Mouse (Mus musculus) regulatory T cell (primary cell): Measurements from ENCODE around the gene Rmi1.
"Not testable (repeated sequence)": the region's sequence is repeated elsewhere in the genome, so short reads cannot be mapped to it uniquely, and the experiment has no call there.

ENCODE experiments used
- in situ Hi-C: fragments of 300-600 bp; cut with MboI, MseI; formaldehyde crosslinking; loops from one replicate; pipeline ENCODE4 v1.15.1; 2025; ENCODE audit warnings: high pct_unique_total_duplicates

Rmi1 gene

DNA sequence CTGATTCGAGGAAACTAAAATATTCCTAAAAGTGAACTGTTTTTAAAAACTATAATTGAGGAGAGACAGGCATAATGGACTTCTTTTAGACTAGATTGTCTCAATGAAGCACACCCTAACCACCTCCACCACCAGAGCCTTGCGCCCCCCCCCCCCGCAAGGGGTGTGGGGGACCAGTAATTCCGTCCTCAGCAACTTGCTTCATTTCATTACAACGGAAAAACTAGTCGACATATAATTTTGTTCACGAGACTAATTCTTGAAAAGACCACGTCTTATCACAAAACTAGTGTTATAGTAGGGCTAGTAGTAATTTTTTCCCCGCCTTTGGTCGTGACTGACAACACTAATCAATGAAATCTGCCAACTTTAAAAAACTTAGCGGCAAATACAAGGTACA lies 1.5 kb upstream of the Rmi1 start:
- in situ Hi-C loops: no loop called here

DNA sequence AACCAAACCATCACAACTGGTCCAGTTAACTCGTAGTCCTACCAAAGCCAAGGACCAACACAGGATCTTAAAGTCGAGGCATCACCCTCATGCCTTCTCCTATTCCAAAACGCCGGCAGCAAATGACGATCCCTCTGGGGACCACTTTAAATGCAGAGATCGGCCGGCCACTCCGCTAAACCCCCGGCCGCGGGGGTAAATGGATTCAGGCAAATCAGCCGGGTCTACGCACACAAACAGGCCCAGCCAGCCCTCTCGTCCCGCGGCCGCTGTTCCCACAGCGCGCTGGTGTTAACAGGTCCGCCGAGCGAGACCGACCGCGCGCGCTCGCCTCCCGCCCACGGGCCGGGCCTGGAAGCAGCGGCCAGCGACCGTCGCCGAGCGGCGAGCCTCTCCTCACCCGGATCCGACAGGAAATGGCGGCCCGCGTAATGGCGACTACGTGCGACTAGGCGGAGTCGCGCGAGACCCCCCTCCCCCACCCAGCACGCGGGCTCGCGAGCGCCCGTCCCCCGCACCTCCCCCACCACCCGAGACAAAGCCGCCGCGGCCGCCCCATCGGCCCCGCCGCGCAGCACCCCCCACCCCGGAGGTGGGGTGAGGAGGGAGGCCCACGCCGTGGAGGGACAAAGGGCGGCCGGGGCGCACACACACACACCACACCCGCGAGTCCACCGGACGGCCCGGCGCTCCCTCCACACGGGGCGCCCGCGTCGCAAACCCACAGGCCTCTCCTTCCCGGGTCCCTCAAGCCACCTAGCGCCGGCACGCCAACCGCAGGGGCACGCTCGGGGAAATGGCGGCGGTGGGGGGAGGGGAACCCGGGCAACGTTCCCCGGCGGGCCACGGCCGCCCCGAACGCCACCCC lies 679 bp upstream of the Rmi1 start:
- in situ Hi-C loops: no loop called here

DNA sequence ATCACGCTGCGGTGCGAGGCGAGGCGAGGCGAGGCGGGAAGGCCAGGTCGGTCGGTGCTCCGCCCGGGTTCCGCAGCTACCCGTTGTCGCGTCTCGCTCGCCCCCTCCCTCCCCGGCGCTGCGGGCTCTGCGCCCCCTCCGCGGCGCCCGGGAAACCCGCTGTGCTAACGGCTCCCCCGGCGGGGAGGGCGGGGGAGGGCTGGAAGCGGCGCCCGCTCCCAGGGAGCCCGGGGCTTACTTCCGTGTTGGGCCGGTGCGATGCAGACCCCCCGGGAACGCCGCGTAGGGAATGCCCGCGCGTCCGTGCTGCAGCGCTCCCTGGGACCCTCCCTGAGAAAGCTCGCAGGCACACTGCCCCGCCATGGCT lies 679 bp downstream of the Rmi1 start:
- in situ Hi-C loops: no loop called here

DNA sequence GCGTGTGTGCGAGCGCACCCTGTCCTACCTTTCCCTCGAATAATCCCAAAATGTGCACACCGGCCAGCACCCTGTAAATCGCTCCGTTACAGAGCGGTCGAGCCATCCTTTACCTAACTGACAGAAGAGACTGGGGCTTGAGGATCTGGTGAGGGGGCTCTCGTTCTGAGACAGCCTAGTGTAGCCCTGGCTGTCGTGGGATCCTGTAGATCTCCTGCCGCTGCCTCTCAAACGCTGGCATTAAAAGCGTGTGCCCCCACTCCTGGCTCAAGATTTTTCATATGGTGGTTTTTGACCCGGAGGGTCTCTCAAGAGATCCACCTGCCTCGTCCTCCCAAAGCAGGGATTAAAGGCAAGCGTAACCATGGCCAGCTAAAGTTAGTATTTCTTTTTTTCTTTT lies 1.2 kb downstream of the Rmi1 start, which contains the start of gene Hnrnpk:
TSS of gene Hnrnpk (minus strand) at position 101 of the 400 bp plus-strand sequence.
- in situ Hi-C loops: not testable (repeated sequence)

DNA sequence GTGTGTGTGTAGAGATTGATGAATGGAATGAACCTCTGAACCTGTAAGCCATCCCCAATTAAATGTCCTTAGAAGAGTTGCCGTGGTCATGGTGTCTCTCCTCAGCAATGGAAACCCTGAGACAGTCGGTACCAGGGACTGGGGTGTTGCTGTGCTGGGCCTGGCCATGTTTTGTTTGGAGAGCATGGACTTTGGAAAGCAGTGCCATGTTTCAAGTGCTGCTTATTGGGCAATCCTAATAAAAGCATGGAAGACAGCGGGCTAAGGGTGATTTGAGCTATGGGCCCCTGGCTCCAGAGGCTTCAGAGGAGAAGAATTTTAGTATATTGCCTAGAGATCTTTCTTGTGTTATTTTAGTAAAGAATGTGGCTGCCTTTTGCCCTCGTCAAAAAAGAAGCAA lies 9.0 kb downstream of the Rmi1 start:
- in situ Hi-C loops: no loop called here

DNA sequence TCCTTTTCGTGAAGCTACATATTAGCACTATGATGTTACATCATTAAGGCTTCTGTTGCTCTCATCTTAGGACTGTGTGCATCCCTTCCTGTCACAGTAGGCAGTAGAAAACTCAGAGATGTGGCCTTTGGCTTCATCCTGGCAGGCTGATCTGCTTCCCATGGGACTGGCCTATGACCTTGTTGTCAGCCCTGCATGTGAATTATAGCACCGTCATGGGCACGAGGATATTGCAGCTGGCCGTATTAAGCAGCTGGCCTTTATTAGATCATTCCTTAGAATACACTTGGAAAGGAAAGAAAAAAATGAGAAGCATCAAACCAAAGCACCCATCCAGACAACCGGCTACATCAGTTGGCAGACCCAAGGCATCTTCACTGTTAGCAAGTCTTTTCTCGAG lies 13.3 kb downstream of the Rmi1 start:
- in situ Hi-C loops: no loop called here

DNA sequence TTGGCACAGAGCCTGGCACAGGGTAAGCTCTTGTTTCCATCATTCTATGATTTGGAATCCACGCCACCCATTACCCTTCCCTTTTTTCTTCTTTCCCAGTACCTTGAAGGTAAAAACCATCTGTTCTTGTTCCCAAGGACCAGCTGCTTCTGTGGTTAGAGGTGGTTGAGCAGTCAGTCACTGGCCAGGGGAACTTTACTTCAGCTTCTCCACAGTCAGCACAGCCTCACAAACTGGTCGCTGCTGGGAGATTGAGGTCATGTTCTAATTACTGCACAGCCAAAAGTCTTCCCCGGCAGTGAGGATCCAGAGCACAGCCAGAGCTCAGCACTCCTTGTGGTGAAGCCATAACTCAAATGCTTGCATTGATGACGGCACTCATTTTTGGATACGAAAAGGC lies 13.8 kb downstream of the Rmi1 start:
- in situ Hi-C loops: no loop called here

DNA sequence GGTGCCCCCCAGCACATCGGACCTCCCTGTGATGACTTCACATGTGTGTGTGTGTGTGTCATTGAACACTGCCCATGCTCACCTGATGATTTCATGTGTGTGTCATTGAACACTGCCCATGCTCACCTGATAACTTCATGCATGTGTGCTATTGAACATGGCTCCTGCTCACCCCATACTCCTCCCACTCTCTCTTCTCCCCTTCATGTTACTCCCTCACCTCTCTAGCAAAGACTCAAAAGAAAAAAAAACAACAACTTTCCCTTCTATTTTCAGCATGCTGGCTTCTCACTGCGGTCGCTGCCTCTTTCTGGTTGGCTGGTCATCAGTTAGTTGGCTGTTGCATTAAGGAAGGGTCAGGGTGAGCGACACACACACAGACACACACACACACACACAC lies 16.6 kb downstream of the Rmi1 start:
- in situ Hi-C loops: no loop called here

DNA sequence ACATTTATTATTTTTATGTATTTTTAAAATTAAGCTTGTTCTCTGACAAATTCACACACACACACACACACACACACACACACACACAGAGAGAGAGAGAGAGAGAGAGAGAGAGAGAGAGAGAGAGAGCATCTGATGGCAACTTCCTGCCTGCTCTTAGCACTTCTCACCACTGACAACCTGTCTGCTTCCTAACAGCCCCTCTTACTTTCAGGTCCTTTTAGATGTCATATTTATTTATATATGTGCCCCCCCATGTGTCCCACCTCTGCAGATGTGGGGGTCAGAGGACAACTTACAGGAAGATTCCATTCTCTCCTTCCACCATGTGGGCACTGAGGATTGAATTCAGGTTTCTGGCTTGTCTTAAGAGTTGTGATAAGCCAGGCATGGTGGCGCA lies 17.2 kb downstream of the Rmi1 start:
- in situ Hi-C loops: no loop called here

DNA sequence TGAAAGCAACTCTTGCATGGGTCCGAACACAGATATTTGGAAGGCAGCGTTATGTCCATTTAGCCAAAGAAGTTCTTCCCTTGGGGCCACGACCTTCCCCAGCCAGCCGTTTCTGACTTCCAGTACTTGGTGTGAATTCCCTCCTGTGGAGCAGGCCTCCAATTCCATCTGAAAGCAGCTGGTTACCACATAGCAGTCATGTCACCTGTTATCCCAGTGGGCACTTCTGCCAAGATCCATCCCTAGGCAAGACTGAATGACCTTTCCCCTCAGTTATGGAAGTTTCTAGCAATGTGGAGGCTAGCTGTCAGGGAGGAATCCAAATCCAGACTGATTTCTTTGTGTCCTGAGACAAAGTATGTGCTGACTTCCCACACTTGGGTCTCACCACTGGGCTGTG lies 19.0 kb downstream of the Rmi1 start:
- in situ Hi-C loops: no loop called here

DNA sequence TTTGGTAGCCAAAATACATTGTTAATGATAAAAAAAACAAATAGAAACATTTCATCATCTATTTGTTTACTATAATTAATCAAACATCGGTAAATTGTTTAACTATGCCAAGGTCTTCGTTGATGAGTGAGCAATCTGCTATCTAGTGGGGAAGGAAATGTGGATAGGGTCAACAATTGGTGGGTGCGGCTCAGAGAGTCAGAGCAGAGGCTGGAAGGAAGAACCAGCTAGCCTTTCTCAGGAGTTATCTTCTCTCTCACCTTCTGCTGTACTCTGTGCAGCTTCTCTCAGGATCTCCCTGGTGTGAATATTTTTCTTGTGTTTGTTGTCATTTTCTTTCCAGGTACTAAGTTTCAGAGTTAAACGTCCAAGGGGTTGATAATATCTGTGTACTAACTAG lies 20.2 kb downstream of the Rmi1 start:
- in situ Hi-C loops: no loop called here

DNA sequence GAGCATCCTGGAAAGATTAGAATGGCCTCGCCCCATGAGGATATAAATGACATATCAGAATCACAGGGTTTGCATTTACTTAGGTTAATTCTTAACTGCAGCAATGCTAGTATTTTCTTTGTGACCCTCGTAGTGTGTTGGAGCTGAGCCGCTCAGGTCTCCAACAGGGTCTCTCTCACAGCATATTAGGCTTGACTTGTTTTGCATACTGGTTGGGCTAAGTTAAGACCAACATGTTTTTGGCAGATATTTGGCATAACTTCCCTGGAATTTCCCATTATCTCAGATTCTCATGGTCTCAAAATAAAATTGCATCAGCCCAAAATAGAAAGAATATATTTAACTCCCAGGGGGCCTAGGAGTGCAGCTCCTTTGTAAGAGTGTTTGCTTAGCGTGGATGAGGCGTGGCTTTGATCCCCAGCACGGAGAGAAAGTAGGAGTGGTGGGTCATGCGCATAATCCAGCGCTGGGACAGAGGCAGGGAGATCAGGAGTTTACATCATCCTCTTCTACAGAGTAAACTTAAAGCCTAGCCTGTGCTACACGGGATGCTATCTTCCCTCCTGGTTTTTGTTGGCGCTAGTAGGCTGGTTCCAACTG lies 21.1 kb downstream of the Rmi1 start:
- in situ Hi-C loops: no loop called here

DNA sequence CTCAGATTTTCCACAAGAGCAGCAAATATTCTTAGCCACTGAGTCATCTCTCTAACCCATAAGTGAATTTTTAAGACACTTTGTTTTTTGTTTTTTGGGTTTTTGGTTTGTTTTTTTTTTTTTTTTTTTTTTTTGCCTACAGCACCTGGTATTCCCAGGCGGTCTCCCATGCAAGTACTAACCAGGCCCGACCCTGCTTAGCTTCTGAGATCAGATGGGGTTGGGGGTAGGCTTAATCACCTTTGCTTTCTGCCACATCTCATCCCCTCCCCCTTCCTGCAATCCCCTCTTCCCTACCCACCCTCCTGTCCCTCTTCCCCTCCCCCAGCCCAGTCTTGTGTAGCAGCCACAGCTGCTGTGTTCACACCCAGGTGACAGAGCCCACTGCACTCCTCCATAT lies 37.7 kb downstream of the Rmi1 start:
- in situ Hi-C loops: no loop called here

DNA sequence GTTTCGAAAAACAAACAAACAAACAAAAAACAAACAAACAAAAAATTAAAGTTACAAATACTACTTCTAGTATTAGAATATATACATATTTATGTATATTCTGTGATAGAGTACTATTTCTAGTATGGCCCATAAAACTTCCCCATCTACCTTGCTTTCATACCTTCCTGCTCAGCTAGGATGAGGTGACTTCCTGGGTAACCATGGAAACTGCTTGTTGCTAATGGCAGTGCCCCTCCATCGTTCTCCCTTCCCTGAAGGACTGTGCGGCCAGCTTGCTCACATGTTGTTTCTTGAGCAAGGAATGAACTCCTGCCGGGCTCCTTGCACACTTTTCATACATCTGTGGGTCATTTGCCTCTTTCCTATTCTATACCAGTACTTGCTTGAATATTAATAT lies 41.3 kb downstream of the Rmi1 start:
- in situ Hi-C loops: no loop called here

DNA sequence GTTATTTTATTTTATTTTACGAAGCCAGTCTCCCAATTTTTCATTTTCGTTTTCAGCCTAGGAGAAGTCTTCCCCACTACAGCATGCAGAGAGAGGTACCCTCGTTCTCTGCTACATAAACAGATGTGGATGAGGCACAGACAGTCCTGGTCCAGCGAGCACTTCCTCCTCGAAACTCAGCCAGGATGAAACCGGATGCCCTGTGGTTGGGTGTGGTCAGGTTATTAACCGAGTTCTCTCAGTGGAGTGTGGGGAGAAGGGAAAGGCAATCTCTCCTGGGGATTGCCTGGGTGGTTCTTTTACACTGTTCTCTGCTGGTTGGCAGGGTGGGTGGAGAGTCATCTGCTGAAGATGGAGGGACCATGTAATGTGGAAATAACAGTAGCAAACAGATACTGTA lies 41.7 kb downstream of the Rmi1 start:
- in situ Hi-C loops: no loop called here

DNA sequence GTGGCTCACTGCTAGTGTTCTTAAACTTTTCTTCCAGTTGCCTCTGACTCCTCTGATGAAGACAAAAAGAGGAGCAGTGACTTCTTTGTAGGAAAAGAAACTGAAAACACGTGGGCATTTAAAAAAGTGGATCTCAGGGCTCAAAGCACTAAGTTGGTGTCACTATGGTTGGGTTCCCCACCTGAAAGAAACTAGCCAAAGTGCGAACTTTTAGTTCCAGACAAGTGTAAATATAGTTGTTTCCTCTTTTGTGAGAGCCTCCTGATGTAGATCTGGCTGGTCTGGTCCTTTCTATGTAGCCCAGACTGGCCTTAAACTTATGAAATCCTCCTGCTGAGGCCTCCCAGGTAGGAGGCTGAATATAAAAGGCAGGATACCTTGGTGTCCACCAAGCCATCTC lies 44.5 kb downstream of the Rmi1 start:
- in situ Hi-C loops: no loop called here

DNA sequence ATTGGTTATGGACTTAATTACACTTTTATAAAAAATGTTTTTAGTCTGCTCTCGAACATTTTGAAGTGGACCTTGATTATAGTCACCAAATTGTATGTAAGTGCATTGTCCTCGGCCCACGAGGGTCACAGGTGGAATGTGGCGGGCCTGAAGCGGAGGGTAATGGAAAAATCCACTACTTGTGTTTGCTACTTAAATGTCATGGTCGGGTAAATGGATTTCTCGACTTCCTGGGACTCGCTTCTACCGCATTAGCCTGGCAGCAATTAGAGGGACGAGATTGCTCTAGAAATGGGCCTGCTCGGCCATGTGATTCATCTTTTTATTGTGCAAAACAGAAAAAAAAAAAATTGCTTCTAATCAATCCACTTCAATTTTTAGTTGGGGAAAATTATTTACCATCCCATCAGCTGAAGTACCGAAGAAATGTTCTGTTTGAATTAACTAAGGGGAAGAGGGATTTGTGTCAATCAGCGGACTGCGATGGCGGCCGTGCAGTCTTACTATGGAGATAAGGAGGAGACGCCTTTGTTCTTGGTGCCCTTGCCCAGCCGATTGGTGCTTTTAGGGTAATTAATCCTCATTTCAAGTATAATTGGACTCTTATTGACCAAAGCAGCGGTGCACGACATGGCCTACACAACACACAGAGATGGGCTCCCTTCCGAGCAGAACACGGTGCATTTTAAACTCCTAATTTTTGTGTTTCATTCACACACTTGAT lies 48.6 kb downstream of the Rmi1 start:
- in situ Hi-C loops: no loop called here

DNA sequence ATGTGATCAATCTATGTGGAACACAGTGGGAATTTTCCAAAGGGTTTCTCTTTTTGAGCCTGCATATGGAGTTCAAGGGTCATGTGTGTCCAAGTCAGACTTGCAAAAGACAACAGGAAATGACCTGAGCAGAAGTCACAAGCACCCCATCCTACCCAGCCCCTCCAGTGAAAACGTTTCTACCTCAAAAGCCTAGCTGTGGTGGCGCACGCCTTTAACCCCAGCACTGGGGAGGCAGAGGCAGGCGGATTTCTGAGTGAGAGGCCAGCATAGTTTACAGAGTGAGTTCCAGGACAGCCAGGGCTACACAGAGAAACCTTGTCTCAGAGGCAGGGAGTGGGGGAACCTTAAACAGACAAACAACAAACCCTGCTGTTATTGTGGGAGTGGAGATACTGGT lies 50.2 kb downstream of the Rmi1 start:
- in situ Hi-C loops: no loop called here

DNA sequence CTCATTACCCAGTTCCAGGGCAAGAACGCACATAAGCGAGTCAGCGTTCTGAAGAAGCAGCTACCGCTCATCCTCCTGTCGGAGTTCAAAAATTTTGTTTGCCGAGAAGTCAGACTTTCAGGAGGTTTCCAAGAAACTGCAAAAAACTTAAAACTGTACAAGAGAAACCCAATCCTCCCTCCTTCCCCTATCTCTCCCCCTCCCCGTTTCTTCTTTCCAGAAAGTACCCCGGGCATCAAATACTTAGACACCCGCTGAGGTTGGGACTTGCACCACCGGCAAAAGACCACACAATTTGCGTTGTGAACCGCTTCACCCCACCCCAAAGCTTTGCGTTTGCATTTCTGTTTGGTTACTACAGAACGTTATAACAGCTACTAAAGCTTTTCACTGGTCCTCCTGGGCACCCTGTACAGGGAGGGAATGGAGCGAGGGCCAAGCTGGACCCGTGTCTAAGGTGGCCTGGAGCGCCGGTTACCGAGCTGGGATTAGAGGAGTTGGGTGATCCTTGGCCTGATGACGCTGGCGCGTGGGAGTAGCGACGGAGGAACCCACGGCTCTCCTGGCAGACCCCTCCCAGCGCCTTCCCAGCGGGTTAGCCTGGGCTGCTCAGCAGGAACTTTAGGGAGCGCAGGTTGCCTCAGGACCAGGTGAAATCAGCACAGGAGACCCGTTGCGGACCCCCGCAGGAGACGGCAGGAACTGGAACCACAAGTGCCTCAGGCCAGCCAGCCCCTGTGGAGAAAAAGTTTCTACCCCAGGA lies 50.8 kb downstream of the Rmi1 start:
- in situ Hi-C loops: no loop called here

DNA sequence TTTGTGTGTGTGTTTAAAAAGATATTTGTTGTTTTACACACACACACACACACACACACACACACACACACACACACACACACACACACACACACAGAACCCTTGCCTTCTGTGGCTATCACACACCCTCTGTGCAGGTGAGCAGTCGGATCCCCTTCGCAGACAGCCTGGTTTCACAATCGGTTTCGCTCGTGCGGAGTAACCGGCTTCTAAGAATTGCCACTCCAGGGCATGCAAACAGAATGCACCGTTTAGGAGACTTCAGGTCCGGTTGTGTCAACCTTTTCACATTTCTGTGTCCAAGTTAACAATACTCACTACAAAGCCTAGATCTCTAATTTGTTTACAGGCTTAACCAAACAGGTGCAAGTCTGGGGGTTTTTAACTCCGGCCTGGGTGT lies 51.5 kb downstream of the Rmi1 start:
- in situ Hi-C loops: no loop called here

DNA sequence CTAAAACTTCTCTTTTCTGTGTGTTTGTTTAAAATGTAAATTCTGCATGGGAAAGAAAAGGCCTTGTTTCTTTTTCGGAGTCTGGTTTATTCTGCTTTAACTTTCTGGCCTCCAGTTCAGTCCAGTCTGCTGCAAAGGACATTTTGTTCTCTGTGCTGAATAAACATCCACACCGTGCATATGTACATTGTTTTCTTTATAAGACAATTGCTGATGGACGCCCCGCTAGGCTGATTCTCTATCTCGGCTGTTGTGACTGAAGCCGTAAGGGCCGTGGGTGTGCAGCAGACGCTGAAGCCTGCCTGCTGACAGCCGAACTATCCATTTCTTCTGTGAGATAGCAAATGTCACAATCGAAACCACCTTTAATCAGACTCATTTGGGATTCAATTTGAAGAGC lies 54.5 kb downstream of the Rmi1 start:
- in situ Hi-C loops: no loop called here

DNA sequence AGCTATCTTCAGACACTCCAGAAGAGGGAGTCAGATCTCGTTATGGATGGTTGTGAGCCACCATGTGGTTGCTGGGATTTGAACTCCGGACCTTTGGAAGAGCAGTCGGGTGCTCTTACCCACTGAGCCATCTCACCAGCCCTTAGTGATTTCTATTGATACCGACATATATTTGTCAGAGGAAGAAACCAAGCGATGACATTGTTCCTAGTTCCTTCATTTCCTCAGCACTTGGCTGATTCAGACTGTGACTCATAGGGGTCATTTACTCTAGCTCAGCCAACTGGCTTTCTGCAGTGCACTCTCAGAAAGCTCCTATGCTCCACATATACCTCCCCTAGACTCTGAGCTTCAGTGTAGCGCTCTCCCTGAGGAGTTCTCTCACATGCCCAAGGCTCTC lies 56.8 kb downstream of the Rmi1 start:
- in situ Hi-C loops: not testable (repeated sequence)
